In the genomic region with DNA sequence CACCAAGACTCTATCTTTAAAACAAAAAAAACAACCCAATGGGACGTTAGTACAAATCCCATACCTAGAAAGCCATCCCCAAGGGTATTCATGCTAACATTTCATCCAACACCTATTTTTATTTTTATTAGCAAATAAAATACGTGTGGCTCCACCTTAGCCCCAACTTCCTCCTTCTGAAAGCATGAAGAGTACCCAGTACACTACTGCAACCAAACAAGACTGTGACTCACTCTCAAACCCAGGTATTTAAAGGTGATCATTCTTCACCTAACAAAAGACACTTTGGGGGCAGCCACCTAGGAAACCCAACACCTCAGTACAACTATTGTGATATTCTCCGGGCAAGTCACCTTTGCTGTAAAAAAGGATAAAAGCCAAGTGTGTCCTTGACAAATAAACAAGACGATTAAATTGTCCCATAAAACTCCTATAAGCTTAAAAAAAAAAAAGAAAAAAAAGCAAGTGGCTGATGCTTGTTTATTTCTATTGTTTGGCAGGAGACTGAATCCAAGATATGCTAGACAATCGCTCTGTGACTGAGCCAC, we compare ENCODE assay signal across 8 mouse cellular contexts. TPM values are rescaled to one million over a fixed set of nuclear protein-coding genes. Genes with fewer than 3 reads are reported as not detected.
DNase-seq lines count a peak whose midpoint lies in the region; ATAC-seq and TF ChIP-seq lines count a peak whose summit lies in the region.

No protein-coding gene starts in this region.

- no peaks in the 10 kb centered on the region for H3K9me3 ChIP-seq in forebrain, embryonic 16.5 days (ENCODE audit: control insufficient read depth, low read length)
- no peaks in the 10 kb centered on the region for H3K9me3 ChIP-seq in liver, postnatal 0 days (ENCODE audit: low read length)

- no peak for TF ChIP-seq CTCF in gastrocnemius, adult 2 months (IDR thresholded peaks at IDR 0.05)
- no peak for TF ChIP-seq CTCF in liver, postnatal 0 days (IDR thresholded peaks at IDR 0.05; ENCODE audit: low read depth)

- H3K27me3 ChIP-seq in forebrain, embryonic 16.5 days (replicated peaks; ENCODE audit: control insufficient read depth, insufficient read depth, low read length), result no peaks in the 10 kb centered on the region
- H3K27me3 ChIP-seq in liver, postnatal 0 days (ENCODE audit: insufficient read depth, low read length), result no peaks in the 10 kb centered on the region

- WGBS in forebrain, embryonic 16.5 days, result 31% methylated on average over 5 of the region's 5 CpGs
- 15% methylated on average over 5 of the region's 5 CpGs for WGBS in liver, postnatal 0 days (ENCODE audit: insufficient replicate concordance)

- intact Hi-C loops in gastrocnemius, adult 2 months (cut with DNase I), result loop anchor here (5.0 kb wide), 1 partner anchor 49 kb away; a partner anchor contains a TSS

- ATAC-seq in forebrain, embryonic 16.5 days, result no peak
- no peak for ATAC-seq in liver, postnatal 0 days

- DNase-seq in gastrocnemius, adult 2 months, result no peak
- DNase-seq in gastrocnemius, adult 18-20 months (ENCODE audit: low spot score), result no peak
- peak; percentile 35 for DNase-seq in A20 (ENCODE audit: low read depth, low spot score)
- no peak for DNase-seq in liver, postnatal 0 days
- no peak for DNase-seq in retina, postnatal 1 day
- DNase-seq in frontal cortex, postnatal 36 days (ENCODE audit: low spot score in 2 of 2), result no peak
- no peak for DNase-seq in cerebellum, postnatal 10 days

- TF ChIP-seq EP300 in liver, postnatal 0 days (IDR thresholded peaks at IDR 0.05; ENCODE audit: low read depth), result no peak

- H3K27ac ChIP-seq in gastrocnemius, adult 2 months, result peak overlapping the region; percentile 98
- H3K27ac ChIP-seq in forebrain, embryonic 16.5 days (ENCODE audit: low read length), result peak overlapping the region; percentile 95
- H3K27ac ChIP-seq in liver, postnatal 0 days (ENCODE audit: low read depth), result peak overlapping the region; percentile 94

- H3K4me3 ChIP-seq in gastrocnemius, adult 2 months, result peak overlapping the region; percentile 100
- H3K4me3 ChIP-seq in forebrain, embryonic 16.5 days (replicated peaks; ENCODE audit: low read length), result peak overlapping the region; percentile 98
- peak overlapping the region; percentile 84 for H3K4me3 ChIP-seq in liver, postnatal 0 days (ENCODE audit: low read depth, low read length)

- H3K9ac ChIP-seq in forebrain, embryonic 16.5 days (replicated peaks; ENCODE audit: low read depth, low read length), result peak overlapping the region; percentile 99
- peak overlapping the region; percentile 100 for H3K9ac ChIP-seq in liver, postnatal 0 days (replicated peaks)

- peak overlapping the region; percentile 86 for H3K4me2 ChIP-seq in forebrain, embryonic 16.5 days (ENCODE audit: low read length)
- H3K4me2 ChIP-seq in liver, postnatal 0 days (ENCODE audit: low read depth, low read length), result peak overlapping the region; percentile 82

- H3K36me3 ChIP-seq in forebrain, embryonic 16.5 days (ENCODE audit: control insufficient read depth, insufficient read depth), result peaks cover 13% of the 10 kb centered on the region
- peaks cover 17% of the 10 kb centered on the region for H3K36me3 ChIP-seq in liver, postnatal 0 days (replicated peaks; ENCODE audit: insufficient read depth, low read length)

- peaks cover 21% of the 10 kb centered on the region for H3K4me1 ChIP-seq in forebrain, embryonic 16.5 days (replicated peaks; ENCODE audit: control insufficient read depth, insufficient read depth, low read length)
- H3K4me1 ChIP-seq in liver, postnatal 0 days (ENCODE audit: insufficient read depth), result peaks cover 8% of the 10 kb centered on the region

RNA-seq across cellular contexts. Expression of a gene that starts 1.4 kb away (rescaled TPM):
- 100 to 1,000 TPM in 1 of 2 experiments, 10 to 100 TPM in 1; 92.2 to 105 TPM for total RNA-seq in gastrocnemius, adult 2 months (2021)
- total RNA-seq in gastrocnemius, adult 18-20 months (2021), result 10 to 100 TPM; 84.8 to 94.1 TPM
- 405 and 411 TPM in 2 replicates for polyA plus RNA-seq in forebrain, embryonic 16.5 days (2015; fragmentation: Nextera tagmentation; extraction: Ambion mirVana)
- polyA plus RNA-seq in liver, postnatal 0 days (2015; fragmentation: Nextera tagmentation; extraction: Ambion mirVana), result 124 and 132 TPM in 2 replicates

RNA-seq across cellular contexts. Expression of a gene that starts 23.1 kb away (rescaled TPM):
- 1 to 10 TPM in 1 of 2 experiments, under 1 TPM in 1; 0.87 to 1.2 TPM for total RNA-seq in gastrocnemius, adult 2 months (2021)
- under 1 TPM; 0.57 to 0.83 TPM for total RNA-seq in gastrocnemius, adult 18-20 months (2021)
- polyA plus RNA-seq in forebrain, embryonic 16.5 days (2015; fragmentation: Nextera tagmentation; extraction: Ambion mirVana), result 3.0 and 5.3 TPM in 2 replicates
- polyA plus RNA-seq in liver, postnatal 0 days (2015; fragmentation: Nextera tagmentation; extraction: Ambion mirVana), result 2.4 TPM in 2 replicates

RNA-seq across cellular contexts. Expression of a gene that starts 50.5 kb away (rescaled TPM):
- 1 to 10 TPM; 1.5 to 2.2 TPM for total RNA-seq in gastrocnemius, adult 2 months (2021)
- 1 to 10 TPM; 1.4 to 1.8 TPM for total RNA-seq in gastrocnemius, adult 18-20 months (2021)
- 15.2 and 19.0 TPM in 2 replicates for polyA plus RNA-seq in forebrain, embryonic 16.5 days (2015; fragmentation: Nextera tagmentation; extraction: Ambion mirVana)
- polyA plus RNA-seq in liver, postnatal 0 days (2015; fragmentation: Nextera tagmentation; extraction: Ambion mirVana), result 0.59 and 0.73 TPM in 2 replicates

RNA-seq across cellular contexts. Expression of a gene that starts 56.7 kb away (rescaled TPM):
- 10 to 100 TPM; 18.3 to 19.8 TPM for total RNA-seq in gastrocnemius, adult 2 months (2021)
- 10 to 100 TPM; 17.6 to 18.9 TPM for total RNA-seq in gastrocnemius, adult 18-20 months (2021)
- polyA plus RNA-seq in forebrain, embryonic 16.5 days (2015; fragmentation: Nextera tagmentation; extraction: Ambion mirVana), result 212 and 215 TPM in 2 replicates
- 75.4 and 81.4 TPM in 2 replicates for polyA plus RNA-seq in liver, postnatal 0 days (2015; fragmentation: Nextera tagmentation; extraction: Ambion mirVana)
